Mouse (Mus musculus) urinary bladder, postnatal 25 days (tissue): ENCODE data around the gene Akr1c18.
A peak's percentile ranks its signal among the peaks of the same experiment; 100 is the strongest.
"Not testable (repeated sequence)": the region's sequence is repeated elsewhere in the genome, so short reads cannot be mapped to it uniquely, and the experiment has no call there.

Source experiments
- DNase-seq: peaks from one replicate; pipeline ENCODE4 v3.0.0; 2022; ENCODE audit warnings: low spot score

The Akr1c18 gene

DNA sequence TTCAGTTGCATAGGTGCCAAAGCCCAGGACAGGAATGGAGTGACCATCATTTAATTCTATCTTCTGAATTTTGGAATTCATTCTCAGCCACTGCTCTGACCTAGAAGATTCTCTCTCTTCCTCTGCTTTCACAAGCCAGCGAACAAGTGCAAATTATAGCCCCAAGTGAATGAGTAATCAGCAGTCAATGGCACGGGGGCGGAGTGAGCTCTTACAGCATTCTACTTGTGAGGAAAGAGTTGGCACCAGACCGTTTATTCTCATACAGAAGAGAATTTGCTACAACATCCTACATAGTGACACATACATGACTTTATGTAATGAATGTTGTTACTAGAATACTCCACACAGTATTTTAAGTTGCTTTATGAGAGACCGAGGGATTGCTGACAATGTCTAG lies at the start of gene Akr1c18:
Gene Akr1c18, minus strand, starts transcription at position 137 of the 400 bp plus-strand sequence.
- DNase-seq: no peak

DNA sequence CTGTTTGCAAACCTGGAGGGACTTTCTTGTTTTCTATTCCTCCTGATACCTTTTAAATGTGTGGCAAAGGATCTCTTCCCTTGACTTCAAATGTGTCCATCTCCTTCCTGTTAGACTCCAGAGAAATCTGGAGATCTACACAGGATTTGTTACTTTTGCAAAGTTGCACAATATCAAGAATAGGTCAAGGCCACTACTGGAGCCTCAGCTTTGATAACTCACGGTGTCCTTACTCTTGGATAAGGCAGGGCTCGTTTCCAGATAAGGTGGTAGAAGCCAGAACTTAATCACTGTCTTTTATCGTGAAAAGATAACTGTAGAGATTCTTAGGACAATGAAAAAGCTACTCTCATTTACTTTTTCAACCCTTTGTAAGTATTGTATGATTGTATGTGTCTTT lies 42.1 kb upstream of the Akr1c18 start:
- no peak for DNase-seq

DNA sequence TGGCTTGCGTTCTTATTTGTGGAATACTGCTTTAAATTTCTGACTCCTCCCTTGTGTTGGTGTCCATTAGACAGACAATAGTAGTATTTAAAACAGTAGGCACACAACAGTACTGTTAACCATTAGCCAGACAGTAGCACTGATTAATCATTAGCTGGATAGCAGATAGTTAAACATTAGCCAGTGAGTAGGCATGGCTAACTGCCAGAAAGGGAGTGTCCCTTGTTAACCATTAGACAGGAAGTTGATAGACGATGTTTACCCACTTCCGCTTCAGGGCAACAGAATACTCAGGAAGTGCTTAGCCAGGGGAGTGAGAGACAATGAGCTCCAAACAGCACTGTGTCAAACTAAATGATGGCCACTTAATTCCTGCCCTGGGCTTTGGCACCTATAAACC lies 40.5 kb upstream of the Akr1c18 start, which contains the start of gene Akr1c13:
Gene Akr1c13, plus strand, starts transcription at position 247 of the 400 bp plus-strand sequence.
- DNase-seq: peak; percentile 34

DNA sequence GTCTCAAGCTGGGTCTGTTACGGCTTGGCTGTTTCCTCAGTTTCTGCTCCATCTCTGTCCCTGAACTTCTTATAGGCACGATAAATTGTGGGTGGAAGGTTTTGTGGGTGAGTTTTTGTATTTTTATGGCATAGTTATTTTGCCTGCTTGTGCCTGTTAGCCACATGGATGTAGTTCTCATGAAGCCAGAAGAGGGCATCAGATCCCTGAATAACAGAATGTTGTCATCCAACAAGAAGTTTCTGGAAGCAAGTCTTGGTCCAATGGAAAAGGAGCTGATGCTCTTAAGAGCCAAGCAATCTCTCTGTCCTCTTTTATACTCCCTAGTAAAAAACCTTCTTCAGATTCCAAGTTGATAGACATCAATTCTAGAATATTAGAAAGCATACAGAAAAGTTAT lies 37.7 kb upstream of the Akr1c18 start:
- DNase-seq: no peak

DNA sequence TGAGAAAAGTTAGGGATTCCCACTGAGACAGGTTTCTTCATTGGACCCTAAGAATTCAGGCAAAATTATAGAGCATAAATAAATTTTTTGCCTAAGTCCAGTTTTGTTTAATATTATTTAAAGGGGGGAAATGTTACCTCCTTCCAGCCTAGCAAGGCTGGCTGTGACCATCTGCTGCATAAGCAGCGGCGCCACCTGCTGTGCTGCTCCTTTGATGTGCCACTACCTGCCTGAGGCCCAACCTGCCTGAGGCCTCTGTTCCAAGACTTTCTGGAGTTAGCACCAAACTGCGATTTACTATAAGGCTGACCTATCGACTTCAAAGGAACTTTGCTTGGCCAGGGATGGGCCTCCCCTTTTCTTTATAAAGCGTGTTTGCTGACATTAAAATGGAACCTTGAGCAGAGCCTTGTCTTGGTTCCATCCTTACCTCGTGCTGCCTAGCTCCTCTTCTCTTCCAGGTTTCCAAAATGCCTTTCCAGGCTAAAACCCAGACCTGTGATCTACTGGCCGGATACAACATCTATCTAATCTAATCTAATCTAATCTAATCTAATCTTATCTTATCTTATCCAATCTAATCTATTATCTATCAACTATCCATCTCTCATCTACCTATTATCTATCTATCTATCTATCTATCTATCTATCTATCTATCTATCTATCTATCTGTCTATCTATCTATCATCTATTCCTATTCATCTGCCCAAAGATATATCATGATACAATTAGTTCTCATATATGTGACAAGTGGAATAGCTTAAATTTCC lies 36.4 kb upstream of the Akr1c18 start:
- not testable (repeated sequence) for DNase-seq

DNA sequence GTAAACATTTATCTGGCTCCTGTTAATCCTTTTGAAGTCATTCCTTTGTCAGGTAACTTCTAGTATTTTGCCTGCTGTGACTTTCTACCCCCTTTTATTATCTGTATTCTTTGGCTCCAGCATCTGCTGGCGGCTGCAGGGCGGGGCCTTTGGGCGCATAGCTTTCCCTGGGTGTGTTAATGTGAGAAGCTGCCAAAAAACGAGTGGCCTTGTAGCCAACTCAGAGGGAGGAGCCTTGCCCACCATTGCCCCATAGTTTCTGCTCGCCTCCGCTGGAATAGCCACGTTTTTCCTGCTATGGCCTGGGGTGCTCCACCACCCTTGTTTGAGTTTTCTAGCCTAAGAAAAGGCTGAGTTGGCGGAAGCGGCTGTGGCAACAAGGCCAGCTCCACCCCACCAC lies 32.7 kb upstream of the Akr1c18 start:
- DNase-seq: no peak

DNA sequence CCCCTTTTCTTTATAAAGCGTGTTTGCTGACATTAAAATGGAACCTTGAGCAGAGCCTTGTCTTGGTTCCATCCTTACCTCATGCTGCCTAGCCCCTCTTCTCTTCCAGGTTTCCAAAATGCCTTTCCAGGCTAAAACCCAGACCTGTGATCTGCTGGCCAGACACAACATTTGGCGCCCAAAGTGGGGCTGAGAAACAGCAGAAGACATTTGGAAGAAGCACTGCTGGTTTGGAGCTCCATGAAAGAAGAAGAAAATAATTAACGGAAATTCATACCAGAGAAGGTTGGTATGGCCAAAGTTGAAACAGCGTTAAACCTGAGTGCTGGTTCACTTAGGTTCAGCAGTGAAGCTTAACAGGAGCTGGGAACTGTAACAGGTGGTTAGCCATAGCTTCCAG lies 30.9 kb upstream of the Akr1c18 start:
- DNase-seq: not testable (repeated sequence)

DNA sequence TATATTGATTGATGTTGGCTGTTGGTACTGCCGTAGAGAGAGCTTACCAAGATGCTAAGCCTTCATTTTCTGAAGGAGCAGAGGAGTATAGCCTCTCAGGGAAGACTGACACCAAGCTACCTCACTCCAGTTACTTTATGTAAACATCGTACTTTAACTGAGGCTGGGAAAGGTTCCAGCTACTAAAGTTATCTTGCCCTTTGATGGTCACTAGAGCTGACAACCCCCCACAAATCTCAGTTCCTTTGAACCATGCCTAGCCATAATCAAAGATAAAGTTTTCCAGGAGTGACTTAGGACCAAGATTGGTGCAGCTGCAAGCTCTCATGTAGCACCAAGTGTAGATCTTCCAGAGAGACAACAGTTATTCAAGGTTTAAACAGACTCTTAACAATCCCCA lies 22.5 kb upstream of the Akr1c18 start:
- no peak for DNase-seq

DNA sequence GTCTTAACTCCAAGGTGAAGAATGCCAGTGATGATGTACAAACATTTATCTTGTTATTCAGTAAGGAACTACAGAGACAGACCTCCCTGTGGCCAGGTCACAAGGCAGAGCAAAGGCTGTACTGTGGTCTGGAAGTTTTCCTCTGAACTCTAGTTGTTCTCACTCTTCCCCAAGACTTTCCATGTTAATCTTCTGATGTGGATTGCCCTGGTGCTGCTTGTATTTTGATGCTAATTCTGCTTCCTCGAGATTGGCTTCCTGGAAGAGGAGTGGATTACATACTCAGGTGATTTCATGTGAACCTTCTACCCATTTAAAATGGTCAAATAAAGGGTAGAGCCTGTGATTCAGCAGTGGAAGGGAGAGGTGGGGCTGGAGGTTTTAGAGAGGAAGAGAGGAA lies 17.6 kb upstream of the Akr1c18 start:
- no peak for DNase-seq

DNA sequence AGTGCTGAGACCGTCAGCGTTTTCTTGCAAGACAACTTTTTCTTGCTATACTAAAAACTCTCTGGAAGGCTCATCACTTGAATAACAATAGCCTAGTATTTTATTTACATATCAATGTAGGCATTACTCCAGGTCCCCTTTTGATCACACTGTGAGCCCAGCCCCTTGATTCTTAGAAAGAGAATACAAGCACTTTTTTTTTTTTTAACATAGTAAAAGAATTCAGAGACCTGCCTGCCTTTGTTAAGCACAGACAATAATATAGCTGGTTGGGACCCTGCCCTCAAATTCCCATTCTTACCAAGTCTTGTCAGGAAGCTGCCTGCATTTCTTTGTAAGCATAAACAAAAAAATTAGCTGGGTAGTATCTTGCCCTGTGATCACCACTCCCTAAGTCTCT lies 4.8 kb upstream of the Akr1c18 start:
- DNase-seq: no peak

DNA sequence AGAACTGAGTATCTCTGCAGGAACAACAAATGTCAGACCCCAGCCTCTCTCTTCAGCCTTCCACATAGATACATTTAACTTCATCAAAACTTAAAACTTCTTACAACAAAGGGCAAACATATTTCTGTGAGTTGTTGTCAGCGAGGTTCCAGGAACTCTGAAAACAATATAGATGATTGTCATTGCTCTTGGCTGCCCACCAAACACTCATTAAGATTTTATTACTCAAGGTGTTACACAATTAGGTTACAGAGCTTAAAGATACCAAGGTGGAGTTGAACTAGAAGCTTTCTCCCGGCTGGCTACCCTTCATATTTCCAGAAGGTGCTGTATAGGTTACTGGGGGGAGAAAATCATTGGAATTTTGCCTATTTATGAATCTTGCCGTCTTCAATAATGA lies 3.1 kb upstream of the Akr1c18 start:
- DNase-seq: no peak

DNA sequence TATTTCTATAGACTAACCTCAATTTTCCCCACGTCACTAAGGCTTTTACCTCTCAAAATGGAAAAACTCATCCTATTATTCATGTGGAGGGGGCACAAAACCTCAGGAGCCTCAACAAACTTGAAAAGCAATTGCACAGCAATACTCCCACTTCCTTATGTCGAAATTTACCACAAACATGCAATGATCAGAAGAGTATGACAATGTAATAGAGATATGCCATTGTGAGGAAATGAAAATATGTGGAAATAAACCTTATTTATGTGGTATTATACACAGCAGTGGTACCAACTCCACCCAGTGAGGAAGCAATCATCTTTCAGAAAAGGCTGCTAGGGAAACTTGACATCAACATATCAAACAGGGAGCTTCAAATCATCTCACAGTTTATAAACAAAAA lies 2.5 kb upstream of the Akr1c18 start:
- DNase-seq: no peak

DNA sequence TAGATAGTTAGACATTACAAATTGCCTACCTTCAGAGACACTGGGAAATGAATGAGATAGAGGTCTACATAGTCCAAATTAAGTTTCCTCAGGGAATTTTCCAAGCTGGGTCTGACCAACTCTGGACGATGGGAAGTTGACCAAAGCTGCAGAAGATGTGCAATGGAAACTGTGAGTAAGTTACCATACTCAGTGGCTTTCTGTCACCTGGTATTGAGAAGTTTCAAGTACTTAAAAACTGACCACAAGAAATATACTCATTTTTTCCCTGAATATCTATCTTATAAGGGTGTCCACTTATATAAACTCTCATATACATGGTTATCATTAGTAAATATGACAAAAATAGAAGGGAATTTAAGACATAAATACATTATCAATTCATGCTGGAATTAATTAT lies 6.2 kb downstream of the Akr1c18 start:
- no peak for DNase-seq

DNA sequence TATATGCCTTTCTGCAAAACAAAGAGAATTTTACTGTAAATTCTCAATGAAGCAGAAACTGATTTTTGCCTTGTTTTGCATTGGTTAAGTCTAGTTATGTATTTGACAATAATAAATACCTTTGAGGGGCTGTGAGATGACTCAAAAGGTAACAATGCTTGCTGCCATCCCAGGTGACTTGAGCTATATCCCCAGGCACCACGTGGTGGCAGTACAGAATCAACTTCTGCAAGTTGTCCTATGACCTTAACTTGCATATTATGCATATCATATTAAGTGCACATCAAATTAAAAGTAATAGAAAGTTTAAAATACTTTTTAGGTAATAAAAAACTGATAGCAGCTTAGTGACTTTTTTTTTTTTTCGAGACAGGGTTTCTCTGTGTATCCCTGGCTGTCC lies 17.4 kb downstream of the Akr1c18 start:
- DNase-seq: peak; percentile 12

DNA sequence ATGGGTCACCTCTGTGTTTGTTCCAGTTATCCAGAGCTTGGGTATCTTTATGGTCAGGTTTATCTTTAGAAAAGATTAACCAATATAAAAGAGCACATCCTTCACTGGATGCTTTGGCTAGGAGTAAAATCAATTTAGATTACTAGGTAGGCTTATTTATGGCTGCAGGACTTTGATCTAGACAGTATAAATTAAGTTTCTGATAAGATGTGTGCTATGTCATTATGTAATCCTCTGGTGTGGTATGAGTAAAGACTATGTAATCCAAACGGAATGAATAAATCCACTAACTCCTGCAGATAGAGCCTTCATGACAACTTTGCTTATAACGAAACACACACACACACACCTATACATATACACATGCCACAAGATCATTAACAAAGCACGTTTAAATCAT lies 18.7 kb downstream of the Akr1c18 start:
- no peak for DNase-seq

DNA sequence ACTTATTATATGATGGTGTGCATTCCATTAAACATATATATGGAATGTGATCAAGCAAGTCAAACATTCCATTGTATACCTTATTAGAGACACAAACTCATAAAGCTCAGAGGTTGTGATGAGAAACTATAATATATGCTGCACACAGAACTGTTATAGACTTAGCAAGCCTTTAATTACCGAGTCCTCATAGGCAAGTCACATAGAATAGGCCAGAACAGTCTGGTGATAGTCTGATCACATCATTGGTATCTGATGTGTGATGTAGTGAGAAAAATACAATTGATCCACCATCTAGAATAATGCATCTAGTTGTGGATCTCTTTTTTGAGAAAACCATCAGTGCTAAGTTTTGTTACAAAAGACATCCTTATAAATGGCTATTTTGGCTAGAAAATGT lies 19.1 kb downstream of the Akr1c18 start:
- no peak for DNase-seq

DNA sequence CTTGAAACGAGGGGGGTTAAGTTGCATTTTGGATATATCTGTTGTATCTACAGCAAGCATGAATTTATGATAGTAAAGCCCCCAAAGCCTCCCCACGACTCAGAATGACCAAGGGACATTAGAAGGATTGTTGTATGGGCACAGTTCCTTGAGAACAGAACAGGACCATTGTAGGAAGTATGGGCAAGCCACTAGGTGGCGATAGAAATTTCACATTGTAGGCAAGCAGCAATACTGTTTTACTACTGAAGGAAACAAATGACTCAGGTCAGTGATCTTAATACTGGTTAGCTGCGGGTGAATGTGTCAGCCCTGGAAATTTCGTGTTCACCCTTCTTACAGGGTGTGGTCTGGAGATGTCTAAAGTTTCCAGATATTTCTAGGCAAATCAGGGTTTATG lies 21.4 kb downstream of the Akr1c18 start:
- DNase-seq: no peak

DNA sequence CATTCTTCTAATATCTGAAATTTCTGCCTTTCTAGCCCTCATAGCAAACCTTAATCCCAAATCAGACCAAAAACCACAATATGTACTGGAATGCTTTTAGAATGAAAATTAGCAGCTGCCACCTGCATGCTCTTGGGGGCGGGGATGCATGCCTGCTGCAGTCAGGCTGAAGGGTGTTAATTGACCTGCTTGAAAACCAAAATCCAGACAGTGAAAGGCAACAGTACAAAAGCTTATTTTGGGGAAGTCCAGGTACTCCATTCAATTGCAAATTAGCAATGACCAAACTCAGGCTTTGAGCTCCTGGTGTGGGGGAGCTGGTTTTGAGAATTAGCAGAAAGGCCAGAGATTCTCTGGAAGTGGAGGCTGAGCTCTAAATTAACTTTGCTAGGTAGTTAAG lies 24.6 kb downstream of the Akr1c18 start:
- DNase-seq: not testable (repeated sequence)

DNA sequence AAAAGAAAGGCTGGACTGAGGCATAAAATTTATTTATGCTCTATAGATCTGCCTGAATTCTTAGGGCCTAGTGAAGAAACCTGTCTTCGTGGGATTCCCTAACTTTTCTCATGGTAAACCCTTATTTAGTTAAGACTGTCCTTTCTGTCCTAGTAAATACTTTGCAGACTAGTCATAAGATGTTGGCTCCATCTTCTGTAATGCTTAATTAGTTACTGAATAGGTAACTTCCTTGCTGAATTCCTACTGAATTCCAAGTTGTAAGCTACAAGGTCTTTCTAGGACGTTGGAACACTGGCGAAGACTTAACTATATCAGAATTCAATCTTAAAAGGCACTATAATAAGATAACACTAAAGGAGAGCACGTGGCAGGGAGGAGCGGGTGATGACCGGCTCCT lies 26.0 kb downstream of the Akr1c18 start:
- not testable (repeated sequence) for DNase-seq

DNA sequence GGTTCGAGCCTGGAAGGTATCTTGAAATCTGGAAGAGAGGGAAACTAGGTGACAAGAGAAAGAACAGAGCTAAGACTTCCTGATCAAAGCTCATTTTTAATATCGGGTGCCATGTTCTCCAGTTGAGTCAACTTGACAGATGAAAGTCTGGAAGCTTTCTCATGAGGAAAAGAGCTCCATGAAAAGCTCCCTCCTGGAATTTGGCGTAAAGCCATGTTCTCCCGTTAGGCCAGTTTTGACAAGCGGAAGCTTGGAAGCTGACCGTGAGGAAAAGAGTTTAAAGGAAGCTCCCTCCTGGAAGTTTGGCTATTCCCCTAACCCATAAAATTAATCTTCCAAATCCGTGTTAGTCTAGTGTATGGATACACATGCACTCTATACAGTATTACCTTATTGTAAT lies 27.3 kb downstream of the Akr1c18 start:
- DNase-seq: no peak

DNA sequence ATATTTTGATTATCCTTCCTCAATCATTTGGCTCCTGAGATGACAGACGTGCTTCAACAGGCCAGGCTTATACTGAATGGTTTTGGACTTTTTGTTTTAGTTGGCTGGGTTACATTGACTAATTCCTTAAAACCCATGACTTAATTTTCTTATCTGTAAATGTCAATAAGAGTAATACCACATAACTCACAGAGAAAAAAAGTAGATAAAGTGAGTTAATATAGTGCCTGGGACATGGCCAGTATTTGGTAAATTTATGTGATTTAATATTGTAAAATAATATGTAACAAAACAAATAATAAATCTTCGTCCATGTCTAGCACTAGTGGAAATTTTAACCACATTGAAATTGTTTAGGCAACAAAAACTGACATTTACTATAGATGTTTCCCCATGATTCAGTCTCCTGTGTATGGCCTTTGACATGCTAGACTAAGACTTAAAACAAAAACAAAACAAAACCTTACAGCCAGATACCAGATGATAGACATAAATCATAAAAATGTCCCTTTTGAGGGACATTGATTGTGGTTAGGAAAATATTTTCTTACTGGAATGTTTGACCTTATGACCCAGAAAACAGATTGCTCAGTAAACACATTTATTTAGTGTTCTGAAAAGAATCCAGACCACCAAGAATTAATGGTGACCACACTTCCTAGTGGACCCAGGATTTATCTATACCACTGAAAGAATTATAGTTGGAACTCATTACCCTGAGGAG lies 31.1 kb downstream of the Akr1c18 start:
- no peak for DNase-seq

DNA sequence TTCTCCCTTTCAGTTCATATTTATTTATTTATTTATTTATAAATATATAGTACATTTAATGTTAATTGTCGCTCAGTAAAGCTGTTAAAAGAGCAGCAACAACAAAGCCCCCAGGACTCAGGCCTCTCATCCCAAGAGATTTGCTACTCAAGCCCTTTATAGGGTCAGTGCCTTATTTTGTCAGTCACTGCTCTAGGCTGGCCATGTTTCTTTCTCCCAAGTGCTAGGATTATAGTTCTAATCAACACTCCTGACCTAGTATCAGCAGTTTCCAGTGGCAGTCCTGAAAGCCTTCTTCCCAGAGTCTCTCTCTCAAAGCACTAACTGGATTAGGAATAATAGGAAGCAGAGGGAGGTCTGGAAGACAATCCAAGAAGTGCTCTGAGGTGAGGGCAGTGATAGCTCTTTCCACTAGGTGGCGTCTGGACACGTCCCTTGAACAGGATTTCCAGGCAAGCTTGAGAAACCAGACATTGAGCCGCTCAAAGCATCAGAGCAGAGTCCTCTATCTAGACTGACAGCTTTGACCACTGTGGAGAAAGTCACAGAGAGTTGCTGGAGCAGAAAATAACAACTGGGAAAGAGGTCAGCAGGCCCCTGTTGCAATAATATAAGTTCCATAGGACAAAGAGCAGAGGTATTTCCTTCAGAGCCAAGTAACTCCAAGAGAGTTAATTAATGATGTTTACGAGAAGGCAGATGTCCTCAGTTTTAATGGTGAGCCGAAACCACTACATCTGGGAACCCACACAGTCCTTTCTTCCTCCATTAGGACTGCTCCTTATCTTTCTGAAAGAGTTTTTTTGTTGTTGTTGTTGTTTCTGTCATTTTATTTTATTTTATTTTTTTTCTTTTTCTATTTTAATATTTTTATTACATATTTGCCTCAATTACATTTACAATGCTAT lies 39.9 kb downstream of the Akr1c18 start:
- DNase-seq: peak; percentile 35

DNA sequence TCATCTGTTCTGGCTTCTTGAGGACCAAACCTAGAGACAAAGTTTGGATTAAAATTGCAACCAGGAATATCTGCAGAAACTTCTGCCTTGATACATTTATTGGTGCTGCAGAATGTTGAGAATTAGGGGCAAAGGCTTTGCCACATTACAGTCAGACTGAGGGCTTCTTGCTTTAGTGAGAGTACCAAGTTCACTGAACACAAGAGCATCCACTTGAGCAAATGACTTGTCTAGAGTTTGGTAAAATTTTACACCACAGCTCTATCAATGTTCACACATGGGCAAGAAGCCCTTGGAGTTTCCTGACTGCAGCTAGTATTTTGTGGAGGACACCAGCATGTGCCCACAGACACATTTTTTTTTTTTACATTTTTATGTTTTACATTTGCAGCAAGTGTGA lies 47.7 kb downstream of the Akr1c18 start:
- no peak for DNase-seq
